In the genomic region with DNA sequence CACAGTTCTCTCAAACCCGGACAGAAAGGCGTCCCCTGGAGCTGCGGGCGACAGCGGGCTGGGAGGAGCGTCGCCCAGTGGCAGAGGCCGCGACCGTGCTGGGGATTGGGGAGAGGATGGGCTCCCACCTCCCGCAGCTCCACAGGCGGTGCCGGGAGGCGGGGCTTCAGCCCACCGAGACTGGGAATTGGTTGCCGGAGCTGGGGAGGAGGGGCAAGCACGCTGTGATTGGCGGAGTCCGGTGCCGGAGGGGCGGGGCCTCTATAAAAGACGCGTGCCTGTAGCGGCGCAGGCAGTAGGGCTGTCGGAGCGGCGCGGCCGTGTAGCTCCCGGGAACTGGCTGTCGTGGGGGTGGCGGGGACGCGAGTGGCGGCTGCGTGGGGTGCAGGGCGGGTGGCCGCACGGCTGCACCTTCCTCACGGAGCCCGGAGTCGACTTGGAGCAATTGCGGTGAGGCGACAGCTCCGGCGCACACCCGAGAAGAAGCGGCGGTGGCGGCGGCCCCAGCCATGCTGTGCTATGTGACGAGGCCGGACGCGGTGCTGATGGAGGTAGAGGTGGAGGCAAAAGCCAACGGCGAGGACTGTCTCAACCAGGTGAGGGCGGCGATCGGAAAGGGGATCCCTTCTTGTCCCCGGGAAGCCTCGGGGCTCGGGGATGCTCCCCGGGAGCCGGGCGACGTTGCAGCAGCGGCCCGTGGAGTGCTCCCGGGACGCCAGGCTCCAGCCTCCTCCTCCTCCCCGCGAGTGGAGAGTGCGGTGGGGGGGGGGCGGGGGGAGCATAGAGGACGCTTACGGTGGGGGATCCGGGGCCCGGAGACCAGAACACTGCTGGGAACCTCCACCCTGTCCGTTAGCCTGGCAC, we compare ENCODE assay signal across 8 mouse cellular contexts. TPM values are rescaled to one million over a fixed set of nuclear protein-coding genes. Genes with fewer than 3 reads are reported as not detected.
DNase-seq lines count a peak whose midpoint lies in the region; ATAC-seq and TF ChIP-seq lines count a peak whose summit lies in the region.

A gene (plus strand): TSS at position 295 of the 864 bp plus-strand sequence.

- peak; percentile 98 for DNase-seq in brain, embryonic 14.5 days (ENCODE audit: low read depth)
- peak; percentile 99 for DNase-seq in heart, embryonic 10.5 days (ENCODE audit: low spot score)
- peak; percentile 98 for DNase-seq in midbrain, postnatal 0 days (ENCODE audit: low spot score)
- DNase-seq in spleen, postnatal 10 days (ENCODE audit: low spot score in 2 of 2), result peak; percentile 99

- peak; percentile 97 for TF ChIP-seq POLR2A in brain, embryonic 14.5 days (IDR thresholded peaks at IDR 0.05; ENCODE audit: borderline replicate concordance, extremely low read depth, insufficient read depth, insufficient read length, poor library complexity, severe bottlenecking)

- peak; percentile 92 for ATAC-seq in erythroblast, adult 5-6 weeks (replicated peaks; ENCODE audit: low FRiP score, poor library complexity, severe bottlenecking)
- ATAC-seq in kidney, embryonic 15.5 days (replicated peaks; ENCODE audit: low FRiP score), result peak; percentile 96
- ATAC-seq in limb, embryonic 15.5 days (ENCODE audit: insufficient number of reproducible peaks, low FRiP score, low TSS enrichment, low read depth), result peak; percentile 94
- ATAC-seq in midbrain, postnatal 0 days (ENCODE audit: low FRiP score), result peak; percentile 96

- WGBS in heart, embryonic 10.5 days, result under 1% methylated on average over 75 of the region's 81 CpGs
- WGBS in kidney, embryonic 15.5 days, result under 1% methylated on average over 70 of the region's 81 CpGs
- WGBS in limb, embryonic 15.5 days, result 0% methylated on average over 73 of the region's 81 CpGs
- WGBS in midbrain, postnatal 0 days, result under 1% methylated on average over 74 of the region's 81 CpGs

- peaks cover 20% of the 10 kb centered on the region for H3K79me3 ChIP-seq in C2C12 (ENCODE audit: low read depth)

- peak within 1 kb of the TSS; percentile 88 for H3K27ac ChIP-seq in heart, embryonic 10.5 days
- peak within 1 kb of the TSS; percentile 91 for H3K27ac ChIP-seq in kidney, embryonic 15.5 days
- peak within 1 kb of the TSS; percentile 89 for H3K27ac ChIP-seq in limb, embryonic 15.5 days
- peak within 1 kb of the TSS; percentile 69 for H3K27ac ChIP-seq in midbrain, postnatal 0 days (ENCODE audit: low read depth, low read length)

- no peaks in the 10 kb centered on the region for H3K9me3 ChIP-seq in heart, embryonic 10.5 days
- H3K9me3 ChIP-seq in kidney, embryonic 15.5 days (replicated peaks), result no peaks in the 10 kb centered on the region
- H3K9me3 ChIP-seq in limb, embryonic 15.5 days, result no peaks in the 10 kb centered on the region
- H3K9me3 ChIP-seq in midbrain, postnatal 0 days (ENCODE audit: low read length), result no peaks in the 10 kb centered on the region

- peaks cover 42% of the 10 kb centered on the region for H3K4me1 ChIP-seq in heart, embryonic 10.5 days
- peaks cover 50% of the 10 kb centered on the region for H3K4me1 ChIP-seq in kidney, embryonic 15.5 days
- H3K4me1 ChIP-seq in limb, embryonic 15.5 days, result peaks cover 37% of the 10 kb centered on the region
- H3K4me1 ChIP-seq in midbrain, postnatal 0 days (ENCODE audit: insufficient read depth, low read length), result no peaks in the 10 kb centered on the region; the same call in 1 of the 2 replicates

- no peaks in the 10 kb centered on the region for H3K27me3 ChIP-seq in C2C12 (ENCODE audit: control insufficient read depth, insufficient read depth, insufficient read length)
- peaks cover 5% of the 10 kb centered on the region for H3K27me3 ChIP-seq in heart, embryonic 10.5 days (ENCODE audit: insufficient read depth, poor library complexity, severe bottlenecking)
- no peaks in the 10 kb centered on the region for H3K27me3 ChIP-seq in kidney, embryonic 15.5 days
- H3K27me3 ChIP-seq in limb, embryonic 15.5 days, result no peaks in the 10 kb centered on the region
- H3K27me3 ChIP-seq in midbrain, postnatal 0 days (ENCODE audit: insufficient read depth, low read length), result no peaks in the 10 kb centered on the region

- peaks cover 21% of the 10 kb centered on the region for H3K36me3 ChIP-seq in C2C12 (ENCODE audit: control insufficient read depth, insufficient read depth)
- no peaks in the 10 kb centered on the region for H3K36me3 ChIP-seq in heart, embryonic 10.5 days
- H3K36me3 ChIP-seq in kidney, embryonic 15.5 days, result no peaks in the 10 kb centered on the region; the same call in 1 of the 2 replicates
- no peaks in the 10 kb centered on the region for H3K36me3 ChIP-seq in limb, embryonic 15.5 days
- no peaks in the 10 kb centered on the region for H3K36me3 ChIP-seq in midbrain, postnatal 0 days (ENCODE audit: insufficient read depth, low read length)

- TF ChIP-seq CTCF in C2C12 (IDR thresholded peaks at IDR 0.05; ENCODE audit: control insufficient read depth, insufficient read depth, insufficient read length), result peak; percentile 46
- TF ChIP-seq CTCF in brain, embryonic 14.5 days (IDR thresholded peaks at IDR 0.05; ENCODE audit: borderline replicate concordance, extremely low read depth, insufficient read depth, insufficient read length), result peak; percentile 21; the same call in 1 of the 2 replicates
- peak; percentile 63; the same call in 1 of the 2 replicates for TF ChIP-seq CTCF in midbrain, postnatal 0 days (IDR thresholded peaks at IDR 0.05)

- peak within 1 kb of the TSS; percentile 77 for H3K9ac ChIP-seq in kidney, embryonic 15.5 days
- peak within 1 kb of the TSS; percentile 84 for H3K9ac ChIP-seq in limb, embryonic 15.5 days
- H3K9ac ChIP-seq in midbrain, postnatal 0 days (replicated peaks; ENCODE audit: low read length, poor library complexity, severe bottlenecking), result peak within 1 kb of the TSS; percentile 82

- peak within 1 kb of the TSS; percentile 63 for H3K4me3 ChIP-seq in C2C12 (ENCODE audit: insufficient read depth, poor library complexity, severe bottlenecking)
- peak within 1 kb of the TSS; percentile 74 for H3K4me3 ChIP-seq in heart, embryonic 10.5 days
- peak within 1 kb of the TSS; percentile 86 for H3K4me3 ChIP-seq in kidney, embryonic 15.5 days (replicated peaks)
- peak within 1 kb of the TSS; percentile 82 for H3K4me3 ChIP-seq in limb, embryonic 15.5 days
- peak within 1 kb of the TSS; percentile 78 for H3K4me3 ChIP-seq in midbrain, postnatal 0 days (ENCODE audit: low read depth, low read length)

- H3ac ChIP-seq in C2C12 (ENCODE audit: control insufficient read depth, insufficient read length, low read depth), result peak within 1 kb of the TSS; percentile 73

- H3K4me2 ChIP-seq in kidney, embryonic 15.5 days, result peak within 1 kb of the TSS; percentile 94
- peak within 1 kb of the TSS; percentile 71 for H3K4me2 ChIP-seq in limb, embryonic 15.5 days
- peak within 1 kb of the TSS; percentile 94 for H3K4me2 ChIP-seq in midbrain, postnatal 0 days (ENCODE audit: low read depth, low read length, poor library complexity, severe bottlenecking)

- H3K79me2 ChIP-seq in C2C12 (ENCODE audit: control insufficient read depth, insufficient read depth), result peaks cover 46% of the 10 kb centered on the region

TF ChIP-seq in C2C12, 6 proteins besides CTCF, POLR2A, EP300 and RAD21:
- no peak for TF ChIP-seq USF1 (IDR thresholded peaks at IDR 0.05; ENCODE audit: low read depth)
- TF ChIP-seq CEBPB (IDR thresholded peaks at IDR 0.05; ENCODE audit: low read depth), result no peak
- no peak for TF ChIP-seq MAX (IDR thresholded peaks at IDR 0.05)
- no peak for TF ChIP-seq FOSL1 (IDR thresholded peaks at IDR 0.05; ENCODE audit: insufficient read depth, low read length, poor library complexity, severe bottlenecking)
- no peak for TF ChIP-seq MYOD1 (IDR thresholded peaks at IDR 0.05; ENCODE audit: control insufficient read depth, insufficient read length, low read depth)

RNA-seq across cellular contexts. Expression of the gene that starts here (rescaled TPM):
- 4.8 TPM for polyA plus RNA-seq in C2C12 (2012; fragmentation: generic; extraction: Trizol)
- 5.4 and 7.8 TPM in 2 replicates for polyA plus RNA-seq in brain, embryonic 14.5 days (2012; rRNA removed)
- total RNA-seq in erythroblast, adult 5-6 weeks (2015; ENCODE audit: low replicate concordance), result 54.2 and 75.7 TPM in 2 replicates
- total RNA-seq in erythroblast, adult 5-6 weeks (2017; ENCODE audit: low replicate concordance), result 74.8 and 85.5 TPM in 2 replicates
- 5.2 and 8.2 TPM in 2 replicates for polyA plus RNA-seq in heart, embryonic 10.5 days (2016; fragmentation: Nextera tagmentation; extraction: Ambion mirVana)
- 13.1 and 14.8 TPM in 2 replicates for polyA plus RNA-seq in kidney, embryonic 15.5 days (2015; fragmentation: Nextera tagmentation; extraction: Ambion mirVana)
- 27.4 and 28.2 TPM in 2 replicates for polyA plus RNA-seq in limb, embryonic 15.5 days (2015; fragmentation: Nextera tagmentation; extraction: Ambion mirVana)
- total RNA-seq in midbrain, postnatal 0 days (2014; rRNA removed), result 11.1 and 16.6 TPM in 2 replicates
- polyA plus RNA-seq in midbrain, postnatal 0 days (2015; fragmentation: Nextera tagmentation; extraction: Ambion mirVana), result 2.9 and 3.7 TPM in 2 replicates

Comparison
In these comparisons a context has a peak if more than half of its experiments do, and no peak if none do; other contexts are left out.
1. Peak in every context shown above with its lines: DNase-seq, ATAC-seq, H3K4me3 ChIP-seq and H3K27ac ChIP-seq.